Mouse (Mus musculus): ENCODE results near the gene Efr3b.

DNA sequence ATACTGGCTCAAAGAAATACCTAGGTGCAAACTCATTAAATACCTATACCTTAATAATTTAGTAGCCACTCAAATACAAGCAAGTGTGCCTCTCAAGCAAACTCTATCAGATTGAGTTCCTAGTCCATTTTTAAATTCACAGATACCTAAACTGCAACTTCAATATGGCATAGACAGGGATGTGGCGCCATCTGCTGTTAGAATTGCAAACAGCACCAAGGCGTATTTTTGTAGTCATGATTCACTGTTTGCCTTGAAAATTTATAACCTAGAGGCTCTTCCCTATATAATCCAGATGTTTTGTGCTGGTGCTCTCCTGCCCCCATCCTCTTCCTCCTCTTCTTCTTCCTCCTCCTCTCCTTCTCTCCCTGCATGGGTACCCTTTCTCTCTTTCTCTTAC is 41.6 kb upstream of the Efr3b start:
- no peak for TF ChIP-seq POLR2A (IDR thresholded peaks at IDR 0.05; ENCODE audit: low read depth, low read length)
- peak; percentile 52; the same call in 1 of the 2 replicates for TF ChIP-seq CTCF (IDR thresholded peaks at IDR 0.05; ENCODE audit: extremely low read depth, insufficient read depth, insufficient read length, insufficient replicate concordance)

Measured in spleen, adult 2 months (tissue).